Mouse (Mus musculus) ES-E14 (cell line): ENCODE results near the gene Pvr. TPM values are rescaled to one million over a fixed set of nuclear protein-coding genes. Genes with fewer than 3 reads are reported as not detected.
A peak's percentile ranks its signal among the peaks of the same experiment; 100 is the strongest.

Source experiments
- DNase-seq: peaks from one replicate; pipeline ENCODE4 v3.0.0-alpha.2; 2013; ENCODE audit warnings: low read depth, low spot score
- H3K27ac ChIP-seq: 2 replicates; pipeline ENCODE4 v1.5.1; 2012; ENCODE audit warnings: low read depth, mild to moderate bottlenecking, low read length, moderate library complexity, mixed read lengths; ENCODE audit not compliant: poor library complexity, insufficient read depth, severe bottlenecking
- H3K36me3 ChIP-seq: 2 replicates; pipeline ENCODE4 v1.6.1; 2012; ENCODE audit warnings: mild to moderate bottlenecking, low read length, moderate library complexity, mixed read lengths; ENCODE audit not compliant: control insufficient read depth, poor library complexity, insufficient read depth, severe bottlenecking
- H3K4me1 ChIP-seq, 2 experiments: fragments of 150-350 bp in 1 of 2; sonication (generic) in 1 of 2; 2 replicates each; pipeline ENCODE4 v1.6.1; 2012; ENCODE audit warnings: low read length in 2 of 2, mild to moderate bottlenecking in 1 of 2, mixed read lengths in 1 of 2; ENCODE audit not compliant: control insufficient read depth in 2 of 2, insufficient read depth in 2 of 2, poor library complexity in 1 of 2
- H3K4me3 ChIP-seq, 2 experiments: fragments of 150-350 bp in 1 of 2; sonication (generic) in 1 of 2; 2 replicates each; pipeline ENCODE4 v1.5.1; 2012; ENCODE audit warnings: low read length in 2 of 2, low read depth in 1 of 2, mild to moderate bottlenecking in 1 of 2, mixed read lengths in 1 of 2; ENCODE audit not compliant: insufficient read depth in 1 of 2, poor library complexity in 1 of 2, severe bottlenecking in 1 of 2
- H3K9ac ChIP-seq: 2 replicates; pipeline ENCODE4 v1.6.1; 2012; ENCODE audit warnings: low read depth, mild to moderate bottlenecking, low read length, mixed read lengths; ENCODE audit not compliant: poor library complexity, insufficient read depth, severe bottlenecking
- H3K9me3 ChIP-seq: fragments of 150-350 bp; sonication (generic); 2 replicates; pipeline ENCODE4 v1.6.1; 2012; ENCODE audit warnings: low read depth, mild to moderate bottlenecking, low read length; ENCODE audit not compliant: control insufficient read depth, insufficient read depth
- CHD2 ChIP-seq: IDR thresholded peaks from 2 replicates; pipeline ENCODE4 v1.6.1; 2014; ENCODE audit warnings: mild to moderate bottlenecking, low read depth, low read length, inconsistent platforms
- HCFC1 ChIP-seq: IDR thresholded peaks from 2 replicates; pipeline ENCODE4 v1.6.1; 2012; ENCODE audit warnings: low read length, inconsistent platforms, borderline replicate concordance; ENCODE audit not compliant: insufficient read depth
- MAFK ChIP-seq: IDR thresholded peaks from 2 replicates; pipeline ENCODE4 v1.6.1; 2014; ENCODE audit warnings: mild to moderate bottlenecking, low read depth, low read length, inconsistent platforms; ENCODE audit not compliant: insufficient read depth
- ZC3H11A ChIP-seq: IDR thresholded peaks from 2 replicates; pipeline ENCODE4 v1.6.1; 2012; ENCODE audit warnings: low read depth, mild to moderate bottlenecking, inconsistent platforms, low read length, borderline replicate concordance
- ZNF384 ChIP-seq: IDR thresholded peaks from 2 replicates; pipeline ENCODE4 v1.6.1; 2012; ENCODE audit warnings: low read depth, low read length, inconsistent platforms
- in situ Hi-C, 2 experiments: fragments of 600-800 bp; cut with MboI; formaldehyde crosslinking; loops; one replicate each; pipeline ENCODE4 v1.15.1; 2025; ENCODE audit warnings: low sequenced_read_pairs in 2 of 2, inconsistent platforms in 1 of 2; ENCODE audit not compliant: unreplicated experiment in 2 of 2
- total RNA-seq: library from RNA; depleted of rRNA; stranded (reverse); fragments of 300-350 nt; gene quantifications from 2 replicates; pipeline ENCODE4 v1.2.3, GENCODE M21; 2012

Pvr gene
- total RNA-seq, 1 experiment = 38.6 TPM

DNA sequence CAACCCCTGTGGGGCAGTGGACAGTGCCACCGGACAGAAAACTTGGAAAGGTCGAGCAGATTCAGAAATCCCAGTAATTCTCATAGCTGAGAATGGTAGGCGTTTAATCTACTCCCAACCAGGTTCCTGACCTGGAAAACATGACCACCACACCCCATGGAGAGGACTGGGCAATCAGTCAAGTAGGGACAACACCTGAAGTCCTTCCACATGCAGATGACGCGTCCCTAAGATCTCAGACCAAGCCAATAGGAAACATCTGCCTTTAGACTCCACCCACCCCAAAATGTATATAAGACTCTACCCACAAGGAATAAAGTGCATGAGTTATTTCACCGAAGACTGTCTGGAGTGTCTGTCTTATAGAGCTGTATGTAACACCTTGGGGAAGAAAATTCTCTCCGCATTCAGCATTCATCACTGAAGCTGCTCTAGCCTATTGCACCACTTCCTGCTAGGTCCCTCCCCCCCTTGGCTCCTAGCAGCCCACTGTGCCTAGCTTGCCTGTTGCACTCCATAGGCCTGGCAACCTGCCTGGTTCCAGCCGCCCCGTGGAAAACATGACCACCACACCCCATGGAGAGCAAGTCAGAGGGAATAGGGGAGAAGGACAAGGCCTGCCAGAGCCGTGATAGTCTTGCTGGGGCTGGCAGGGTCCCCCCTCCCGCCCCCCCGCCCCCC lies 18.7 kb upstream of the Pvr start:
- TF ChIP-seq ZNF384 = no peak
- no peak for TF ChIP-seq MAFK
- TF ChIP-seq ZC3H11A = no peak
- TF ChIP-seq CHD2 = no peak
- no peak for TF ChIP-seq HCFC1
- Histone ChIP-seq H3K9ac (no peak overlapping the region), H3K4me3 (no peak overlapping the region), H3K36me3 (no peaks in the 10 kb centered on the region), H3K9me3 (no peaks in the 10 kb centered on the region), H3K27ac (no peak overlapping the region), H3K4me1 (peaks cover 7 to 19% of the 10 kb centered on the region in 2 experiments)
- no peak for DNase-seq
- in situ Hi-C loops = no loop called here

DNA sequence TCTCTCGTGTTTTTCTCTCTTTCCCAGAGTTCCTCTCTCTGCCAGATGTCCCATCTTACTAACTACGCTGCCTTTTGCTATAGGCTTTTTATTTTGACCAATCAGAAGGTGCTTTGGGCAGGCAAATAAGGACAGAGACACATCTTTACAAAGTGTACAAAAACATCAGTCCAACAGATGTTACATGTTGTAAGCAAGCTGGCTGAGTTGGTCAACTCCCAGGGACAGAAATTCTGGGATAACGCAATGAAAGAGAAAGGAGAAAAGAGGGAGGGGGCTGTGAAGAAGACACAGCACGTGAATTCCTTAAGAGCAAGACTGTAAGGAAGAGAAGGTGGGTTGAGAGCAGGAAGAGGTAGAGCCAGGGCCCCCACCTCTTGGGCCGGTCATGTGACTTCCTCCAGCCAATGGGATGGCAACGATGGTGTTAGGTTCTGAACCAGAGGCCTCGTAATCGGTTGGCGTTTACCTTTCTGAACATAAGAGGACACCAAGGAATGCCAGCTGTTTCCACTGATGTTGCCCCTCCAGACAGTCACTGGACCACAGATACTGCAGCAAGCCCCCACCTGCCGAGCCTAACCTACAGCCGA lies 16.4 kb upstream of the Pvr start:
- DNase-seq = no peak
- TF ChIP-seq ZC3H11A (no peak), HCFC1 (no peak), ZNF384 (no peak), CHD2 (no peak), MAFK (no peak)
- Histone ChIP-seq H3K27ac (no peak overlapping the region; the same call in 1 of the 2 replicates), H3K9me3 (no peaks in the 10 kb centered on the region), H3K9ac (peak overlapping the region; percentile 36; the same call in 1 of the 2 replicates), H3K4me1 (peaks cover 9 to 26% of the 10 kb centered on the region in 2 experiments), H3K4me3 (no peak overlapping the region; a peak in 1 of 4 replicates), H3K36me3 (no peaks in the 10 kb centered on the region)
- in situ Hi-C loops = no loop called here

DNA sequence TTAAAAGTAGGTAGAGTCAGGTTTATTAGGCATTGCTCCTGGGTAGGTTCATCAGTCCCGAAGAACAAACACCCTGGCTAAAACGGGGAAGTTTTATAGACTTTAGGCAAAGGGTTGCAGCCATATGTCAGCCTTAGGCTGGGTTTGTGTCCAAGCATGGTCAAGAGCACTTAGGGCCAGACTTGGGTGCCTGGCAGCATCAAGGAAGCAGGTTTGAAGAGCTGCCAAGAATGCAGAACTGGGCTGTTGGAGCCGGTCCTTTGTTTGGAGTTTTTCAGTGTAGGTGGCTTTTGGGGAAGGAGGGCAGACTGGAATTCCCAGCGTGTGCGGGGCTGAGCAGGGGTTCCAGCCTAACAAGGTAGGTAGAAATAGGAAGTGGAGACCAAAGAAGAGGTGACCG lies 15.0 kb upstream of the Pvr start:
- Histone ChIP-seq H3K9ac (no peak overlapping the region), H3K36me3 (no peaks in the 10 kb centered on the region), H3K4me3 (no peak overlapping the region), H3K9me3 (no peaks in the 10 kb centered on the region), H3K4me1 (peaks cover 11 to 33% of the 10 kb centered on the region in 2 experiments), H3K27ac (no peak overlapping the region)
- no peak for TF ChIP-seq HCFC1
- TF ChIP-seq ZC3H11A = no peak
- no peak for TF ChIP-seq CHD2
- TF ChIP-seq ZNF384 = no peak
- no peak for TF ChIP-seq MAFK
- in situ Hi-C loops = no loop called here
- DNase-seq = no peak

DNA sequence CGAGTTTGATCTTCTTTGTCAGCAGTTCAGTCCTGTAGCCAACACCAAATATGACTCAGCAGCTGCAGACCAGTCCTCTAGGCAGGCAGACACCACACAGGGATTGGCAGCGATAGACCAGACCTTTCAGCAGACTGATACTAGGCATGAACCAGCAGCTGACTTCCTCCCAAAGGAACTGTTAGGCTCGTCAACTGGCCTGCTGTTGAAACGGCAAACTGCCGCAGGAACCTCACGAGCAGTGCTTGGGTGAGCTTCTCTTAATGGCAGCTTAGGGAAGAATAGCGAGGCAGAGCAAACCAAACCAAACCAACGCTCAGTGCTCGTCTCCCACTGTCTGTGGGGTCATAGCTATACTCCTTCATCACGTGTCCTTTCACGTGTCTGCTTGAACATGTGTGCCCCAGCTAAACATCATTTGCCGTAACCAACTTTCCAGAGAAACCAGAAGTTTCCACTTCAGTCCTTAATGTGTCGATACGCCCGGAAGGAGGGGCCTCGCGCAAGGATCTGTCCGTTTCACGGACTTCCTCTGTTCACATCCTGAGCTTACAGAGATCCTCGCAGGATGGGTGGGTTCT lies 14.3 kb upstream of the Pvr start:
- TF ChIP-seq MAFK (no peak), ZC3H11A (no peak), HCFC1 (no peak), ZNF384 (no peak), CHD2 (no peak)
- H3K36me3 ChIP-seq = no peaks in the 10 kb centered on the region
- H3K9ac ChIP-seq = peak overlapping the region; percentile 17; the same call in 1 of the 2 replicates
- no peak overlapping the region for H3K4me3 ChIP-seq
- no peaks in the 10 kb centered on the region for H3K9me3 ChIP-seq
- DNase-seq = no peak
- peaks cover 11 to 35% of the 10 kb centered on the region in 2 experiments for H3K4me1 ChIP-seq
- no peak overlapping the region for H3K27ac ChIP-seq
- in situ Hi-C loops = no loop called here
